Mouse (Mus musculus) liver, embryonic 14 days (tissue): ENCODE data around the gene Xlr3c. TPM values are rescaled to one million over a fixed set of nuclear protein-coding genes. Genes with fewer than 3 reads are reported as not detected.

Source experiments
- polyA plus RNA-seq: library from polyadenylated mRNA; depleted of rRNA; stranded (reverse); fragments of >200 nt; gene quantifications from 2 replicates; pipeline ENCODE4 v1.2.3, GENCODE M21; 2012; rRNA removed

The Xlr3c gene
- not detected in 2 replicates for polyA plus RNA-seq

DNA sequence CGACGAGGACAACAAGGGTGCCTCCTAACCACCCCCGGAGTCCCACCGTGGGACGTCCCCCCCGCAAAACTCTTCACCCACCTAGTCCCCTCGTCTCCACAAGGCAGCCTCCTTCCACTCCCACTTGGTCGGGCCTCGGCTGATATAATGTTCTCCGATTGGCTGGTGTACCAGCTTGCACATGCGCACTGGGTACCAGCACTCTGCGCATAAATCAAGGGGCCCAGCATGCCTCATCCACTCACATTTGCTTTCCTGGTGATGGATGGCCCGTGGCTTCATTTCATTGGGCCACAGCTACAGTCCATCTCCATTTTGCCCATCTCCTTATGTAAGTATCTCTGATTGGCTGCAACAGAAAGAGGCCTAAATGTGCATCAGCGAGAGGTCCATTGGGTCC, at the start of gene Xlr3c:
Gene Xlr3c (minus strand): TSS at position 121 of the 400 bp plus-strand sequence.

DNA sequence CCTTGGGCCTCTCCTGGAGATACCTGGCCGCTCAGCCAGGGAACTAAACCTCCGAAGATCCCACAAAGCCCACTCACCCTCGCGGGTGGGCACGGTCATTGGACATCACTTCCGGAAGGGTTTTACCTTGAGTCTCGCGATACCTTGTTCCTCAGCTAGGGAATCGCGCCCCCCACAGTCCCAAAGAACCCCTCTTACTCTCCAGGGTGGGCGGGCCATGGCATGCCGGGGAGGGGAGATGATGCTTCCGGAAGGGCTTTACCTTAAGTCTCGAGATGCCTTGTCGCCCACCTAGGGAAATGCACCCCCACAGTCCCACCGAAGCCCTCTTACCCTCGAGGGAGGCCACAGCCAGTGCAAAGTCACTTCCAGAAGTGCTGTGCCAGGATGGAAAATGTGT, 27.7 kb upstream of the Xlr3c start, which contains the start of the genes Xlr5a and Xlr5c:
Gene Xlr5a (minus strand): TSS at position 101 of the 400 bp plus-strand sequence.
Gene Xlr5c (minus strand): TSS at position 101 of the 400 bp plus-strand sequence.

GRCm38 (mm10) chrX:73242821-73243325, 22.3 kb downstream of the Xlr3c start, which contains the start of gene Xlr4c:
Gene Xlr4c (minus strand): TSS chrX:73243130.

GRCm38 (mm10) chrX:73227914-73228605, 37.1 kb downstream of the Xlr3c start, which contains the start of gene F8a:
Gene F8a (plus strand): TSS chrX:73228291.

GRCm38 (mm10) chrX:73213819-73214564, 51.2 kb downstream of the Xlr3c start, which contains the start of gene Xlr4b:
Gene Xlr4b (plus strand): TSS chrX:73214333.

Other genes starting within 250 kb of the Xlr3c start
- gene Pnma5, start 228.3 kb downstream of the Xlr3c start, polyA plus RNA-seq = 0.03 TPM in 1 of 2 replicates, not detected in the other
- gene Pnma3, start 200.6 kb downstream of the Xlr3c start, polyA plus RNA-seq = 0.01 TPM in 1 of 2 replicates, not detected in the other
- 0.56 and 0.80 TPM in 2 replicates for gene Xlr4a, start 182.9 kb downstream of the Xlr3c start, polyA plus RNA-seq
- gene Xlr3a, start 168.3 kb downstream of the Xlr3c start, polyA plus RNA-seq = 0.59 and 1.3 TPM in 2 replicates
- gene Gm14685, start 148.3 kb downstream of the Xlr3c start, polyA plus RNA-seq = 0.01 and 0.02 TPM in 2 replicates
- not detected in 2 replicates for gene Xlr5b, start 116.6 kb downstream of the Xlr3c start, polyA plus RNA-seq
- 0.01 and 0.05 TPM in 2 replicates for gene DXBay18, start 115.9 kb downstream of the Xlr3c start, polyA plus RNA-seq
- gene Spin2d, start 88.4 kb downstream of the Xlr3c start, polyA plus RNA-seq = not detected in 2 replicates
- gene Xlr3b, start 73.2 kb downstream of the Xlr3c start, polyA plus RNA-seq = 0.73 and 1.6 TPM in 2 replicates
- 1.0 and 1.5 TPM in 2 replicates for gene Xlr4b, start 51.1 kb downstream of the Xlr3c start, polyA plus RNA-seq
- gene F8a, start 37.1 kb downstream of the Xlr3c start, polyA plus RNA-seq = 1.0 and 1.4 TPM in 2 replicates
- 0.24 and 0.32 TPM in 2 replicates for gene Xlr4c, start 22.3 kb downstream of the Xlr3c start, polyA plus RNA-seq
- 0.05 TPM in 1 of 2 replicates, not detected in the other for gene Xlr5a, start 27.6 kb upstream of the Xlr3c start, polyA plus RNA-seq
- not detected in 2 replicates for gene Xlr5c, start 27.6 kb upstream of the Xlr3c start, polyA plus RNA-seq
- not detected in 2 replicates for gene Gm45015, start 71.5 kb upstream of the Xlr3c start, polyA plus RNA-seq
- gene Zfp275, start 77.2 kb upstream of the Xlr3c start, polyA plus RNA-seq = 3.2 TPM in 2 replicates
- gene Gm18336, start 133.3 kb upstream of the Xlr3c start, polyA plus RNA-seq = not detected in 2 replicates
- gene Zfp92, start 145.7 kb upstream of the Xlr3c start, polyA plus RNA-seq = under 0.01 TPM in 1 of 2 replicates, not detected in the other
- gene Trex2, start 170.0 kb upstream of the Xlr3c start, polyA plus RNA-seq = 0.03 TPM in 1 of 2 replicates, not detected in the other
- 29.5 and 31.5 TPM in 2 replicates for gene Haus7, start 193.7 kb upstream of the Xlr3c start, polyA plus RNA-seq
- 16.4 and 17.4 TPM in 2 replicates for gene Bgn, start 218.2 kb upstream of the Xlr3c start, polyA plus RNA-seq
- 0.01 TPM in 1 of 2 replicates, not detected in the other for gene Atp2b3, start 237.7 kb upstream of the Xlr3c start, polyA plus RNA-seq